Mouse (Mus musculus) stomach, postnatal 0 days (tissue): Measurements from ENCODE around the gene Ift46.

Source experiments
- CTCF ChIP-seq: IDR thresholded peaks from 2 replicates; pipeline ENCODE4 v1.5.1; 2016; ENCODE audit warnings: antibody characterized with exemption, low read depth, mild to moderate bottlenecking, moderate library complexity
- EP300 ChIP-seq: optimal IDR thresholded peaks from 2 replicates; pipeline ENCODE3; 2016; ENCODE audit warnings: antibody characterized with exemption

DNA sequence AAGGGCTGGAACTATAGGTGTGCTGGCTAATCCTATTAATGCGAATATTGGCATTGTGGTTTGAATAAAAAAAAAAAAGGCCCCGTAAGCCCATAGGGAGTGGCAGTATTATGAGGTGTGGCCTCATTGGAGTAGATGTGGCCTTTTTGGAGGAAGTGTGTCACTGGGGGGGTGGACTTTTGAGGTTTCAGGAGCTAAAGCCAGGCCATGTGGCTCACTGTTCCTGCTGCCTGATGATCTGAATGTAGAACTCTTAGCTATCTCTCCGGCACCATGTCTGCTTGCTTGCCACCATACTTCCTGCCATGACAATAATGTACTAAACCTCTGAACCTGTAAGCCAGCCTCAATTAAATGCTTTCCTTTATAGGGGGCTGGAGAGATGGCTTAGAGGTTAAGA, 20.4 kb upstream of the Ift46 start:
- TF ChIP-seq CTCF (no peak), EP300 (no peak)
